Mouse (Mus musculus): ENCODE data around the gene Lmod2.

Lmod2 gene

GRCm38 (mm10) chr6:24645346-24646053, 47.9 kb downstream of the Lmod2 start:
- DNase-seq: no peak

- no peak for DNase-seq
Observed at GRCm38 (mm10) chr6:24647103-24647691, 49.6 kb downstream of the Lmod2 start.

- DNase-seq: no peak
Observed at GRCm38 (mm10) chr6:24648403-24648802, 50.8 kb downstream of the Lmod2 start.

- DNase-seq: no peak
Observed at GRCm38 (mm10) chr6:24650719-24651118, 53.2 kb downstream of the Lmod2 start.

GRCm38 (mm10) chr6:24651538-24651937, 54.0 kb downstream of the Lmod2 start:
- no peak for DNase-seq
